ENCODE assay signal across 8 mouse cellular contexts in the genomic region with DNA sequence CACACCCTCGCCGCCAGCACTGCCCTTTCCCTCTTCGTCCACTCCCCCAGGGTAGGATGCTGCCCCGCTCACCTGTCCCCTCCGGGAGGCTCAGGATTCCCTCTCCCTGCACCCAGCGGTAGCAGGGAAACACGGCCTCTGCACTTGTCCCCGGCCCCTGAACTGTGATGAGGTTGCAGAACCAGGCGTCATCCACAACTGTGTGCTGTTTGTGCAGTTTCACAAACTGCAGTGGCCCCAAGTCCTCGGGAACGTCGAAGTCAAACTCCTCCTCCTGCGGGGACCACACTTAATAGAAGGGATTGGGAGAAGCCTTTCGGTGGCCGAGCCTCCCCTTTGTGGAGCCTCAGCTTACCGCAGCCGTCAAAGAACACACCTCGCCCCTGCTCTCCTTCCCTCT. TPM values are rescaled to one million over a fixed set of nuclear protein-coding genes. Genes with fewer than 3 reads are reported as not detected.
A peak's percentile ranks its signal among the peaks of the same experiment; 100 is the strongest.
DNase-seq lines count a peak whose midpoint lies in the region; ATAC-seq lines count a peak whose summit lies in the region.

No protein-coding gene starts in this region.

- H3K27me3 ChIP-seq in kidney, embryonic 16.5 days (ENCODE audit: insufficient read depth, low read length): peaks cover 36% of the 10 kb centered on the region
- peaks cover 41% of the 10 kb centered on the region for H3K27me3 ChIP-seq in embryonic facial prominence, embryonic 14.5 days (replicated peaks; ENCODE audit: control insufficient read depth, insufficient read depth, low read length)
- peaks cover 68% of the 10 kb centered on the region for H3K27me3 ChIP-seq in limb, embryonic 10.5 days (ENCODE audit: low read depth, poor library complexity, severe bottlenecking)
- peaks cover 38% of the 10 kb centered on the region for H3K27me3 ChIP-seq in neural tube, embryonic 11.5 days (ENCODE audit: control insufficient read depth, insufficient read depth, low read length)

- no peak overlapping the region for H3K27ac ChIP-seq in kidney, embryonic 16.5 days (ENCODE audit: low read length)
- no peak overlapping the region for H3K27ac ChIP-seq in embryonic facial prominence, embryonic 14.5 days (replicated peaks; ENCODE audit: low read depth, low read length)
- H3K27ac ChIP-seq in limb, embryonic 10.5 days: no peak overlapping the region
- no peak overlapping the region for H3K27ac ChIP-seq in neural tube, embryonic 11.5 days (ENCODE audit: low read depth, low read length)

- 2% methylated on average over 18 of the region's 18 CpGs for WGBS in kidney, embryonic 16.5 days
- 6% methylated on average over 18 of the region's 18 CpGs for WGBS in embryonic facial prominence, embryonic 14.5 days
- WGBS in limb, embryonic 10.5 days: 6% methylated on average over 18 of the region's 18 CpGs
- 2% methylated on average over 18 of the region's 18 CpGs for WGBS in neural tube, embryonic 11.5 days

- no peak for ATAC-seq in kidney, embryonic 16.5 days (ENCODE audit: low FRiP score, low TSS enrichment)
- ATAC-seq in embryonic facial prominence, embryonic 14.5 days (ENCODE audit: low read depth): 0 out of 2 replicates have a peak, but pooled peaks have one; percentile 18
- no peak for ATAC-seq in neural tube, embryonic 11.5 days (ENCODE audit: insufficient read depth, low FRiP score, low TSS enrichment)

- H3K4me3 ChIP-seq in kidney, embryonic 16.5 days (ENCODE audit: low read length): peak overlapping the region; percentile 43
- H3K4me3 ChIP-seq in embryonic facial prominence, embryonic 14.5 days (ENCODE audit: low read depth, low read length): peak overlapping the region; percentile 36
- H3K4me3 ChIP-seq in limb, embryonic 10.5 days: peak overlapping the region; percentile 44
- H3K4me3 ChIP-seq in neural tube, embryonic 11.5 days (ENCODE audit: low read depth, low read length): 0 out of 2 replicates have a peak overlapping the region, but pooled peaks have one; percentile 21

- H3K9me3 ChIP-seq in kidney, embryonic 16.5 days (ENCODE audit: low read length): no peaks in the 10 kb centered on the region
- H3K9me3 ChIP-seq in embryonic facial prominence, embryonic 14.5 days (ENCODE audit: control insufficient read depth, low read length): no peaks in the 10 kb centered on the region
- H3K9me3 ChIP-seq in limb, embryonic 10.5 days (replicated peaks): no peaks in the 10 kb centered on the region
- no peaks in the 10 kb centered on the region for H3K9me3 ChIP-seq in neural tube, embryonic 11.5 days (ENCODE audit: control insufficient read depth, low read length)

- H3K4me1 ChIP-seq in kidney, embryonic 16.5 days (ENCODE audit: insufficient read depth, low read length): peaks cover 5% of the 10 kb centered on the region; the same call in 1 of the 2 replicates
- no peaks in the 10 kb centered on the region for H3K4me1 ChIP-seq in embryonic facial prominence, embryonic 14.5 days (ENCODE audit: control insufficient read depth, insufficient read depth, low read length)
- H3K4me1 ChIP-seq in limb, embryonic 10.5 days: peaks cover 16% of the 10 kb centered on the region
- no peaks in the 10 kb centered on the region for H3K4me1 ChIP-seq in neural tube, embryonic 11.5 days (ENCODE audit: control insufficient read depth, insufficient read depth, low read length)

- peak overlapping the region; percentile 60 for H3K4me2 ChIP-seq in kidney, embryonic 16.5 days (replicated peaks; ENCODE audit: low read depth, low read length)
- H3K4me2 ChIP-seq in embryonic facial prominence, embryonic 14.5 days (ENCODE audit: low read depth, low read length): peak overlapping the region; percentile 53
- H3K4me2 ChIP-seq in neural tube, embryonic 11.5 days (ENCODE audit: low read depth): peak overlapping the region; percentile 38; the same call in 1 of the 2 replicates

- no peaks in the 10 kb centered on the region for H3K36me3 ChIP-seq in kidney, embryonic 16.5 days (ENCODE audit: insufficient read depth, low read length)
- no peaks in the 10 kb centered on the region for H3K36me3 ChIP-seq in embryonic facial prominence, embryonic 14.5 days (ENCODE audit: control insufficient read depth, insufficient read depth, low read length)
- H3K36me3 ChIP-seq in limb, embryonic 10.5 days: no peaks in the 10 kb centered on the region
- H3K36me3 ChIP-seq in neural tube, embryonic 11.5 days (ENCODE audit: control insufficient read depth, insufficient read depth, low read length): no peaks in the 10 kb centered on the region

- DNase-seq in kidney, postnatal 10 days: no peak
- no peak for DNase-seq in embryonic facial prominence, embryonic 14.5 days (ENCODE audit: low spot score)
- no peak for DNase-seq in limb, embryonic 10.5 days (ENCODE audit: low spot score)
- no peak for DNase-seq in neural tube, embryonic 11.5 days (ENCODE audit: low spot score)
- DNase-seq in T-cell, adult 2 months (ENCODE audit: low spot score): no peak
- DNase-seq in spleen, adult 18-20 months: no peak
- DNase-seq in frontal cortex, postnatal 10 days (ENCODE audit: low spot score in 2 of 2): no peak

- peak overlapping the region; percentile 50 for H3K9ac ChIP-seq in kidney, embryonic 16.5 days (replicated peaks; ENCODE audit: low read length)
- H3K9ac ChIP-seq in embryonic facial prominence, embryonic 14.5 days (ENCODE audit: low read depth, low read length): peak overlapping the region; percentile 54; the same call in 1 of the 2 replicates
- no peak overlapping the region for H3K9ac ChIP-seq in neural tube, embryonic 11.5 days (ENCODE audit: low read length)

RNA-seq across cellular contexts. Expression of a gene that starts 0.8 kb away (rescaled TPM):
- polyA plus RNA-seq in kidney, embryonic 16.5 days (2015; fragmentation: Nextera tagmentation; extraction: Ambion mirVana): 6.5 and 6.9 TPM in 2 replicates
- 5.8 and 6.4 TPM in 2 replicates for polyA plus RNA-seq in embryonic facial prominence, embryonic 14.5 days (2014; fragmentation: Nextera tagmentation; extraction: Ambion mirVana)
- polyA plus RNA-seq in limb, embryonic 10.5 days (2016; fragmentation: Nextera tagmentation; extraction: Ambion mirVana): 2.0 and 2.9 TPM in 2 replicates
- polyA plus RNA-seq in neural tube, embryonic 11.5 days (2014; fragmentation: Nextera tagmentation; extraction: Ambion mirVana): 4.0 and 4.7 TPM in 2 replicates

RNA-seq across cellular contexts. Expression of a gene that starts 14.7 kb away (rescaled TPM):
- 235 and 255 TPM in 2 replicates for polyA plus RNA-seq in kidney, embryonic 16.5 days (2015; fragmentation: Nextera tagmentation; extraction: Ambion mirVana)
- 182 and 204 TPM in 2 replicates for polyA plus RNA-seq in embryonic facial prominence, embryonic 14.5 days (2014; fragmentation: Nextera tagmentation; extraction: Ambion mirVana)
- 84.7 and 93.5 TPM in 2 replicates for polyA plus RNA-seq in limb, embryonic 10.5 days (2016; fragmentation: Nextera tagmentation; extraction: Ambion mirVana)
- polyA plus RNA-seq in neural tube, embryonic 11.5 days (2014; fragmentation: Nextera tagmentation; extraction: Ambion mirVana): 151 and 160 TPM in 2 replicates

RNA-seq across cellular contexts. Expression of a gene that starts 14.7 kb away (rescaled TPM):
- 10.5 and 11.5 TPM in 2 replicates for polyA plus RNA-seq in kidney, embryonic 16.5 days (2015; fragmentation: Nextera tagmentation; extraction: Ambion mirVana)
- polyA plus RNA-seq in embryonic facial prominence, embryonic 14.5 days (2014; fragmentation: Nextera tagmentation; extraction: Ambion mirVana): 9.9 and 12.2 TPM in 2 replicates
- polyA plus RNA-seq in limb, embryonic 10.5 days (2016; fragmentation: Nextera tagmentation; extraction: Ambion mirVana): 9.7 TPM in 2 replicates
- 10.8 and 11.5 TPM in 2 replicates for polyA plus RNA-seq in neural tube, embryonic 11.5 days (2014; fragmentation: Nextera tagmentation; extraction: Ambion mirVana)

RNA-seq across cellular contexts. Expression of a gene that starts 16.6 kb away (rescaled TPM):
- 170 and 173 TPM in 2 replicates for polyA plus RNA-seq in kidney, embryonic 16.5 days (2015; fragmentation: Nextera tagmentation; extraction: Ambion mirVana)
- 149 and 172 TPM in 2 replicates for polyA plus RNA-seq in embryonic facial prominence, embryonic 14.5 days (2014; fragmentation: Nextera tagmentation; extraction: Ambion mirVana)
- 220 and 235 TPM in 2 replicates for polyA plus RNA-seq in limb, embryonic 10.5 days (2016; fragmentation: Nextera tagmentation; extraction: Ambion mirVana)
- polyA plus RNA-seq in neural tube, embryonic 11.5 days (2014; fragmentation: Nextera tagmentation; extraction: Ambion mirVana): 183 and 204 TPM in 2 replicates

RNA-seq across cellular contexts. Expression of a gene that starts 24.7 kb away (rescaled TPM):
- polyA plus RNA-seq in kidney, embryonic 16.5 days (2015; fragmentation: Nextera tagmentation; extraction: Ambion mirVana): 27.4 and 31.3 TPM in 2 replicates
- 11.6 and 13.0 TPM in 2 replicates for polyA plus RNA-seq in embryonic facial prominence, embryonic 14.5 days (2014; fragmentation: Nextera tagmentation; extraction: Ambion mirVana)
- polyA plus RNA-seq in limb, embryonic 10.5 days (2016; fragmentation: Nextera tagmentation; extraction: Ambion mirVana): 5.6 and 7.5 TPM in 2 replicates
- polyA plus RNA-seq in neural tube, embryonic 11.5 days (2014; fragmentation: Nextera tagmentation; extraction: Ambion mirVana): 6.2 and 7.4 TPM in 2 replicates
